Mouse (Mus musculus): ENCODE measurements around the gene Park7. TPM values are rescaled to one million over a fixed set of nuclear protein-coding genes. Genes with fewer than 3 reads are reported as not detected.
A peak's percentile ranks its signal among the peaks of the same experiment; 100 is the strongest.

Park7 gene
- polyA plus RNA-seq, 1 experiment from 2014 or later, result 177 TPM

DNA sequence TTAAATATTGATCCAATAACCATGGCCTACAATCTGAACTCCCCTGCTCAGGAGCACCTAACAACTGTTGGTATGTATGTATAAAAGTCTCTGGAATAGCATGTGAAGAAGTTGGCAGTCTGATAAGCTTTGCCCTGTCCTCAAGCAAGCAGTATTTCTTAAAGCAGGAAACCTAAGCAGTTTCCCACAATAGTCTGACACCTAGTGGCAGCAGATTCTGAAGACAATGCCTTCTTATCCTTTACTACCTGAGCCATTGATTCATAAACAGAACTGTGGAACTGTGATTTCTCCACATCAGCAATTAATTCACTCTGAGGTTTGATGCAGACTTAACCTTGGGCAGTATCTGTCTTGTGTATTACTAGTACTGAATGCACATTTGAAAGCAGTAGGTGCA is 48.9 kb downstream of the Park7 start:
- H3K9ac ChIP-seq (ENCODE audit: low read depth, low read length), result no peak overlapping the region
- no peak overlapping the region for H3K27ac ChIP-seq (ENCODE audit: low read length)
- H3K4me3 ChIP-seq (ENCODE audit: low read depth, low read length), result no peak overlapping the region
- no peak for ATAC-seq (ENCODE audit: low read depth)
- H3K4me2 ChIP-seq (ENCODE audit: low read depth, low read length), result no peak overlapping the region
- H3K27me3 ChIP-seq (ENCODE audit: control insufficient read depth, insufficient read depth, low read depth, low read length), result no peaks in the 10 kb centered on the region
- H3K36me3 ChIP-seq (ENCODE audit: control insufficient read depth, insufficient read depth), result peaks cover 4% of the 10 kb centered on the region; the same call in 1 of the 2 replicates
- no peaks in the 10 kb centered on the region for H3K9me3 ChIP-seq (replicated peaks; ENCODE audit: control insufficient read depth, low read length)
- H3K4me1 ChIP-seq (ENCODE audit: control insufficient read depth, low read depth, low read length), result no peaks in the 10 kb centered on the region; the same call in 1 of the 2 replicates

- H3K4me3 ChIP-seq (ENCODE audit: low read depth, low read length), result no peak overlapping the region
- H3K9ac ChIP-seq (ENCODE audit: low read depth, low read length), result no peak overlapping the region
- no peaks in the 10 kb centered on the region; the same call in 1 of the 2 replicates for H3K4me1 ChIP-seq (ENCODE audit: control insufficient read depth, low read depth, low read length)
- no peak overlapping the region for H3K4me2 ChIP-seq (ENCODE audit: low read depth, low read length)
- H3K9me3 ChIP-seq (replicated peaks; ENCODE audit: control insufficient read depth, low read length), result no peaks in the 10 kb centered on the region
- H3K27me3 ChIP-seq (ENCODE audit: control insufficient read depth, insufficient read depth, low read depth, low read length), result no peaks in the 10 kb centered on the region
- peaks cover 4% of the 10 kb centered on the region; the same call in 1 of the 2 replicates for H3K36me3 ChIP-seq (ENCODE audit: control insufficient read depth, insufficient read depth)
- ATAC-seq (ENCODE audit: low read depth), result no peak
- H3K27ac ChIP-seq (ENCODE audit: low read length), result no peak overlapping the region
- 41% methylated on average over 8 of the region's 8 CpGs for WGBS (ENCODE audit: insufficient replicate concordance)
These were observed 51.4 kb downstream of the Park7 start for GRCm38 (mm10) chr4:150862626-150863375.

DNA sequence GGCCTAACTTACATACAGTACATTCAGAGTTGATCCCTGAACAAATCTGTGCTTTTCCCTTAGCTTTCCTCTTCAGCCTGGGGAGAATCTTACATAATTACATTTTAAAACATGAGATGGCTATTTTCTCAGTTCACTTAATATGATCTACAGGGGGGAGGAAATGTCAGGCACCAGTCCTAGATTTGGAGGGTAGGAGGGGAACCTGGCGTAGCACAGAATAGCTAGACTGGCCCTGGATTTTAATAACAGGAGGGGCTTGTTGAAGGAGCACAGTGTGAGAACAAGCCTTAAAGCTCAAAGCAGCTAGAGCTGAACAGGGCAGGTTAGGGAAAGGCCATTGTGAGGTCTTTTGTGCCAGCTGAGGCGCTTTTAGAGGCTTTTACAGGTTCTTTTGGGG is 53.1 kb downstream of the Park7 start:
- Histone ChIP-seq H3K27ac (ENCODE audit: low read length) (no peak overlapping the region), H3K4me3 (ENCODE audit: low read depth, low read length) (no peak overlapping the region), H3K4me1 (ENCODE audit: control insufficient read depth, low read depth, low read length) (no peaks in the 10 kb centered on the region; the same call in 1 of the 2 replicates), H3K36me3 (ENCODE audit: control insufficient read depth, insufficient read depth) (no peaks in the 10 kb centered on the region), H3K27me3 (ENCODE audit: control insufficient read depth, insufficient read depth, low read depth, low read length) (peaks cover 3% of the 10 kb centered on the region; the same call in 1 of the 2 replicates), H3K9ac (ENCODE audit: low read depth, low read length) (no peak overlapping the region), H3K4me2 (ENCODE audit: low read depth, low read length) (no peak overlapping the region), H3K9me3 (replicated peaks; ENCODE audit: control insufficient read depth, low read length) (no peaks in the 10 kb centered on the region)
- 71% methylated on average over 2 of the region's 2 CpGs for WGBS (ENCODE audit: insufficient replicate concordance)
- ATAC-seq (ENCODE audit: low read depth), result no peak

- Histone ChIP-seq H3K4me2 (ENCODE audit: low read depth, low read length) (no peak overlapping the region; the same call in 1 of the 2 replicates), H3K4me1 (ENCODE audit: control insufficient read depth, low read depth, low read length) (no peaks in the 10 kb centered on the region; the same call in 1 of the 2 replicates), H3K9me3 (replicated peaks; ENCODE audit: control insufficient read depth, low read length) (no peaks in the 10 kb centered on the region), H3K9ac (ENCODE audit: low read depth, low read length) (no peak overlapping the region), H3K27ac (ENCODE audit: low read length) (no peak overlapping the region), H3K4me3 (ENCODE audit: low read depth, low read length) (no peak overlapping the region), H3K27me3 (ENCODE audit: control insufficient read depth, insufficient read depth, low read depth, low read length) (peaks cover 7% of the 10 kb centered on the region), H3K36me3 (ENCODE audit: control insufficient read depth, insufficient read depth) (no peaks in the 10 kb centered on the region)
- no peak for ATAC-seq (ENCODE audit: low read depth)
- 48% methylated on average over 4 of the region's 4 CpGs for WGBS (ENCODE audit: insufficient replicate concordance)
These were observed 53.7 kb downstream of the Park7 start for GRCm38 (mm10) chr4:150860526-150860925.

DNA sequence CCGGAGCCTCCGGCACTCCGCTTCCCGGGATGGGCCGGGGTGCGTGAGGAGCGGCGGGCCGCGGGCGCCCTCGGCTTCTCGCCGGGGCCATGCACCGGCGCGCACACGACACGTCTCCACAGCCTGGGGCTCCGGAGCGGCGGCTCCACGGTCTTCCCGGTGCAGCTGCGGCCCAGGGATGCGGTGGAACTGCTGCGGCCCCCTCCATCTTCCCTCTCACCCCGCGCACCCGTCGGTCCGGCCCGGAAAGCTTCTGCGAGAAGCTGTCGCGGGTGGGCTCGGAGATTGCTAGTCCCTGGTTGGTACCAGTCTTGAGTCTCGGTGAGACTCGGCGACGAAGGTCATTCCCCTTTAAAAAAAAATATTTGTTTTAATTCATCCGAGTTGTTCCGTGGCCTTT is 58.9 kb downstream of the Park7 start:
- no peaks in the 10 kb centered on the region for H3K9me3 ChIP-seq (replicated peaks; ENCODE audit: control insufficient read depth, low read length)
- ATAC-seq (ENCODE audit: low read depth), result no peak
- peaks cover 23% of the 10 kb centered on the region for H3K27me3 ChIP-seq (ENCODE audit: control insufficient read depth, insufficient read depth, low read depth, low read length)
- peak overlapping the region; percentile 64 for H3K4me3 ChIP-seq (ENCODE audit: low read depth, low read length)
- peaks cover 6% of the 10 kb centered on the region for H3K4me1 ChIP-seq (ENCODE audit: control insufficient read depth, low read depth, low read length)
- WGBS (ENCODE audit: insufficient replicate concordance), result 1% methylated on average over 30 of the region's 43 CpGs
- H3K4me2 ChIP-seq (ENCODE audit: low read depth, low read length), result peak overlapping the region; percentile 69
- no peaks in the 10 kb centered on the region for H3K36me3 ChIP-seq (ENCODE audit: control insufficient read depth, insufficient read depth)
- peak overlapping the region; percentile 69 for H3K9ac ChIP-seq (ENCODE audit: low read depth, low read length)
- peak overlapping the region; percentile 67 for H3K27ac ChIP-seq (ENCODE audit: low read length)

DNA sequence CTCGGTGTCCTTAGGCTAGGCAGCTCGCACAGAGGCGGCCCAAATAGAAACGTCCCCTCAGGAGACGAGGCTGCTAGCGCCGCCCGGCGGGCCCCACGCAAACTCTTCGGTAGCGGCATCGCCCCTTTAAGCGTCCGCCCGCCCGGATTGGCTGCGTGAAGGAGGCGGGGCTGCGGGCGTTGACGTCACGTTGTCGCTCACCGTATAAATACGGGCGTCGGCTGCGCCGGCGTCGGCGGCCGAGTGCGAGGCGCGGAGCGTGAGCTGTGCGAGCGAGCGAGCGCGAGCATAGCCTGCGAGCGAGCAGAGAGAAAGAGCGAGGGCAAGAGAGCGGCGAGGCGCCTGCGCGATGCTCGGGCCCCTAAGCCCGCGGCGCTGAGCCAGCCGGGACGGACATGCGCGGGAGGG is 59.4 kb downstream of the Park7 start:
- Histone ChIP-seq H3K4me3 (ENCODE audit: low read depth, low read length) (peak overlapping the region; percentile 64), H3K9me3 (replicated peaks; ENCODE audit: control insufficient read depth, low read length) (no peaks in the 10 kb centered on the region), H3K27ac (ENCODE audit: low read length) (peak overlapping the region; percentile 76), H3K9ac (ENCODE audit: low read depth, low read length) (peak overlapping the region; percentile 69), H3K4me2 (ENCODE audit: low read depth, low read length) (peak overlapping the region; percentile 69), H3K27me3 (ENCODE audit: control insufficient read depth, insufficient read depth, low read depth, low read length) (peaks cover 23% of the 10 kb centered on the region), H3K36me3 (ENCODE audit: control insufficient read depth, insufficient read depth) (no peaks in the 10 kb centered on the region), H3K4me1 (ENCODE audit: control insufficient read depth, low read depth, low read length) (peaks cover 6% of the 10 kb centered on the region)
- peak; percentile 61 for ATAC-seq (ENCODE audit: low read depth)
- under 1% methylated on average over 58 of the region's 59 CpGs for WGBS (ENCODE audit: insufficient replicate concordance)

- no peaks in the 10 kb centered on the region for H3K9me3 ChIP-seq (replicated peaks; ENCODE audit: control insufficient read depth, low read length)
- H3K4me2 ChIP-seq (ENCODE audit: low read depth, low read length), result peak within 1 kb of the TSS; percentile 69
- ATAC-seq (ENCODE audit: low read depth), result peak; percentile 77
- no peak within 1 kb of the TSS; the same call in 1 of the 2 replicates for H3K9ac ChIP-seq (ENCODE audit: low read depth, low read length)
- H3K4me1 ChIP-seq (ENCODE audit: control insufficient read depth, low read depth, low read length), result peaks cover 6% of the 10 kb centered on the region
- peak within 1 kb of the TSS; percentile 64 for H3K4me3 ChIP-seq (ENCODE audit: low read depth, low read length)
- 56% methylated on average over 13 of the region's 13 CpGs for WGBS (ENCODE audit: insufficient replicate concordance)
- peak within 1 kb of the TSS; percentile 76 for H3K27ac ChIP-seq (ENCODE audit: low read length)
- no peaks in the 10 kb centered on the region for H3K36me3 ChIP-seq (ENCODE audit: control insufficient read depth, insufficient read depth)
- peaks cover 23% of the 10 kb centered on the region for H3K27me3 ChIP-seq (ENCODE audit: control insufficient read depth, insufficient read depth, low read depth, low read length)
These were observed 60.4 kb downstream of the Park7 start, which contains the start of gene Errfi1 for GRCm38 (mm10) chr4:150853680-150854461. Gene Errfi1, plus strand, starts transcription at chr4:150853919.

GRCm38 (mm10) chr4:150852479-150852878 is 61.8 kb downstream of the Park7 start:
- Histone ChIP-seq H3K9ac (ENCODE audit: low read depth, low read length) (no peak overlapping the region), H3K36me3 (ENCODE audit: control insufficient read depth, insufficient read depth) (no peaks in the 10 kb centered on the region), H3K27ac (ENCODE audit: low read length) (peak overlapping the region; percentile 68; the same call in 1 of the 2 replicates), H3K4me1 (ENCODE audit: control insufficient read depth, low read depth, low read length) (peaks cover 6% of the 10 kb centered on the region), H3K27me3 (ENCODE audit: control insufficient read depth, insufficient read depth, low read depth, low read length) (peaks cover 23% of the 10 kb centered on the region), H3K4me2 (ENCODE audit: low read depth, low read length) (no peak overlapping the region), H3K9me3 (replicated peaks; ENCODE audit: control insufficient read depth, low read length) (no peaks in the 10 kb centered on the region), H3K4me3 (ENCODE audit: low read depth, low read length) (no peak overlapping the region)
- WGBS (ENCODE audit: insufficient replicate concordance), result 51% methylated on average over 4 of the region's 4 CpGs
- ATAC-seq (ENCODE audit: low read depth), result no peak

DNA sequence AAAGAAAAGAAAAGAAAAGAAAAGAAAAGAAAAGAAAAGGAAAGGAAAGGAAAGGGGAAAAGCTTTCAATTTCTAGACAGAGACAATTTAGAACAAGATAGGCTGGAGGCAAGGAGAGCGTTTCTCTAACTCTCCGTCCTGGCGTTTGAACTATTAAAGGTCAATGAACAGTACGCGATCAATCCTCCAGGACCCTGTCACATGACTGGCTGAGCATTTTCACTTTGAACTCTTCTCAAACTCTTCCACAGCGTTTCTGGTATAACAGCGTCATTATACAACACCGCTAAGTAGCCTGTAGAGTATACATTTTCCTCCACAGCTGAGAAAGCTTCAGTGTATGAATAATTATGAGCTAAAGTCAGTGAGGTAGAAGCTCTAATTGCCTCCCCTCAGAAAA is 62.2 kb downstream of the Park7 start:
- Histone ChIP-seq H3K4me2 (ENCODE audit: low read depth, low read length) (no peak overlapping the region), H3K9ac (ENCODE audit: low read depth, low read length) (no peak overlapping the region), H3K36me3 (ENCODE audit: control insufficient read depth, insufficient read depth) (no peaks in the 10 kb centered on the region), H3K4me1 (ENCODE audit: control insufficient read depth, low read depth, low read length) (peaks cover 6% of the 10 kb centered on the region), H3K27ac (ENCODE audit: low read length) (no peak overlapping the region; the same call in 1 of the 2 replicates), H3K9me3 (replicated peaks; ENCODE audit: control insufficient read depth, low read length) (no peaks in the 10 kb centered on the region), H3K4me3 (ENCODE audit: low read depth, low read length) (no peak overlapping the region), H3K27me3 (ENCODE audit: control insufficient read depth, insufficient read depth, low read depth, low read length) (peaks cover 23% of the 10 kb centered on the region)
- no peak for ATAC-seq (ENCODE audit: low read depth)
- WGBS (ENCODE audit: insufficient replicate concordance), result 59% methylated on average over 8 of the region's 8 CpGs

All from liver, embryonic 16.5 days (tissue).